Mouse (Mus musculus) frontal cortex, postnatal 14 days (tissue): ENCODE measurements around the gene Sbno2.

ENCODE experiments used
- DNase-seq, 2 experiments: peaks; one replicate each; pipeline ENCODE4 v3.0.0; 2022; ENCODE audit warnings: low spot score in 2 of 2

The Sbno2 gene

GRCm38 (mm10) chr10:80036832-80037231, 68.5 kb downstream of the Sbno2 start:
- DNase-seq = no peak

DNA sequence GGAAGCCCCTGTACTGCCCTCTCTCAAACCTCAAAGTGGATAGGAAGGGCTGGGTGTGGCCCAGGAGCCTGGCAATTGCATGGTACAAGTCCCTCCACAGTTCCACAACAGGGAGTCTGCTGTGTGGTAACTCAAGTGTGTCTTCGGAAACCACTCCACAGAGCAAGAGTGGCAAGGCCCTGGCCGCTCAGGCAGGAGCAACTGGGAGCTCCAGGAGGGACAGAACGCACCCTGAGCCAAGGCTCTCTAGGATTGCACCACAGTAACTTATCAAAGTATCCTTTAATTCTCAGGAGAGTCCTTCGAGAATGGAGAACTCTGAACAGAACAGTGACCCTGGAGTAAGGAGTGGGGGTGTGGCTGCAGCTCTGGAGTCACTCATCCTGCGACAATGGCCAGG, 69.7 kb downstream of the Sbno2 start:
- no peak for DNase-seq

GRCm38 (mm10) chr10:80035148-80035547, 70.2 kb downstream of the Sbno2 start:
- no peak for DNase-seq

DNA sequence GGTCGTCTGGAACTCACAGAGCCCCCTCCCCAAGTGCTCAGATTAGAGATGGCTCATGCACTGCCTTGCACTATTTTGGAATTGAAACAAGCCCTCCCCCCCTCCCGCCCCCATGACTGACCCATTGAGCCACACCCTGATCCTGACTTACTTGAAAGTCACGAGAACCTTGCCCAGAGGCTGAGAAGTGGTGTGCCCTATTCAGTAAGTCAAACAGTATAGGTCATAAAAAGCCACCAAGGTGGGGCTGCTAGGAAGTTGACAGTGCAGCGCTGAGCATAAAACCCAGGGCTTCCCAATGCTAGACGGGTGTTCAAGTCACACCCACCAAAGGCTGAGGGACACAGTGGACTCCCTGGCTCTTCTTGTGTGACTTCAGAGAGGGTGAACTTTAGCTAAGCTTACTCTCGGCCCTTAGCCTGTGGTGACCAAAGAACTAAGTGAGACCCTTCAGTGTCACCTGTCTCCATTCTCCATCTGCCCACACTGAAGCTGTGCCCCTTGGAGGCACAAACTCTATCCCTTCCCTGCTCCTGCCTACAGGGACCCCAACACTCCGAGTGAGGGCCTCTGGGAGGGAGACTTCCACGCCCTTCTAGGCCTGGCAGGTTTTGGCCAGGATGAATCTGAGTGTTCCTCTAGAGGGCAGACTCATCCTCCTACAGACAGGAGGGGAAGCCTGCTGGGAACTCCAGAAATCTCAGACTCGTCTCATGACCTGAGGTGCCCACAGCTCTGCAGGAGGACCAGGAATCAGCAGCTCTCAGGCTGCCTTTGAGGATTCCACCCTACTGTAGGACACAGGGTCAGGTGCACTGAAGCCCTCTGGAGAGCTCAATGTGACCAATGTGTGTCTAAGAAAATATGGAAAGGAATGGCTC, 71.6 kb downstream of the Sbno2 start:
- DNase-seq = no peak

- DNase-seq = no peak
These were observed 72.4 kb downstream of the Sbno2 start for GRCm38 (mm10) chr10:80032799-80033480.

DNA sequence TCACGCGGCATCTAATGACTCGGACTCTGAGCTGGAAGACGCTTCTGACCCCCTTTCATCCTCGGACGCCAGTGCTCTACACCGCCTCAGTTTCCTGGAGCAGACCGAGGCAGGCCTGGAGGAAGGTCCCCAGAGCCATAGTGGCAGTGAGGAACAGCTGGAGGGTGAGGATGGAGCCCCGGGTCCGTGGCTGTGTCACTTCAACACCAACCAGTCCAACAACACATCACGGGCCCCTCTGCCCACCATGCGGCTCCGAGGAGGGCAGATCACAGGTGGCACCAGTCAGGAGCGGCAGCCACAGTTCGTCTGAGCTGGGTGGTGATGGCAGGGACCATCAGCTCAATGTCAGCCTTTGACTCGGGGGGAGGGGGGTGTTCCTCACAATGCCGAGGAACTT, 74.6 kb downstream of the Sbno2 start:
- DNase-seq = no peak

DNA sequence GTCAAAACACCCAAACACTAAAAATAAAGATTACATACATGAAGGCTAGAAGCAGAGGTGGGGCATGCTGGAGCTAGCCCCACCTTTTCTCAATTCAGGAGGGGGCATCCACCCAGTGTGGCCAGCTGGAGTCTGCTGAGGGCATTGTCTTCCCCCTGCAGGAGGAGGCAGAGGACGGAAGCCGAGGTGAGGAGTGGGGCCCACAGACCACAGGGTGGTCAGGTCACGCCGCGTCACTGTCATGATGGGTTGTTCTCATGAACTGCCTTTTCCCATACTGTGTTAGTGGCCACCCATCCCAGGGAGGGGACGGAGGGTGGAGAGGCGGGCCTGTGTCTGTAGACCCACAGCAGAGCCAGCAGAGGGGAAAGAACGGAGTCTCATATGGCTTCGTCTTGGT, 75.2 kb downstream of the Sbno2 start:
- no peak for DNase-seq

GRCm38 (mm10) chr10:80028521-80028846, 76.9 kb downstream of the Sbno2 start:
- DNase-seq = no peak

DNA sequence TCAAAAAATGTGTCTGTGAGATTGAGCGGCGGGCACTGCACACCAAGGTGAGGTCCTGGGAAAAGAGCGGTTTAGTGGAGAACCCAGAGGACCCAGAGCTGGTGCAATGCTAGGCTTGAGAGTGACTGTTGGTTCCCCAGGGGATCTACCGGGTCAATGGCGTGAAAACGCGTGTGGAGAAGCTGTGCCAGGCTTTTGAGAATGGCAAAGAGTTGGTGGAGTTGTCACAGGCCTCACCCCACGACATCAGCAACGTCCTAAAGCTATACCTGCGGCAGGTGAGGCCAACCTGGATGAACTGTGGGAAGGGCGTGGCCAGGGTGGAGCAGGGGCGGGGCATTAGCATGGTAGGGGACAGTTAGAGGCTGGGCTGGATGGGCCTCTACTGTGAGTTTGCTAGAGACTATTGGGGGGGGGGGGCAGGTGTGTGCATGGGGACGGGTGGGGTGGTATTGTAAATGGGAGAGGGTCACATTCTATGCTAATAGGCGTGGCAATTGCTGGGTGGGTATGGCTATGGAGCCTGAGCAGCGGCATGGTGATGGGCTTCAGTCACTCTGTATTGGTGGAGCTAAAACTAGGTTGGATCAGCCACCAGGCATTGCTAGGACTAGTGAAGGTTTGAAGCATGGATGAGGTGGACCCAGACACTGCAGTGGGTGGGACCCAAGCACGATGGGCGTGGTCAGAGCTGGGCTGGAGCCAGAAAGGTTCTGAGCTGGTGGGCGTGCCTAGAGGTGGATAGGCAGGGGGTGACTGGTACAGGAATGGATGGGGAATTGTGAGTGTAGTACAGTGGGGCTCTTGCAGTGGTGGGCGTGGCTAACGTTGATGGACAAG, 77.5 kb downstream of the Sbno2 start:
- DNase-seq = no peak

- no peak for DNase-seq
These were observed 79.5 kb downstream of the Sbno2 start for GRCm38 (mm10) chr10:80025889-80026288.

DNA sequence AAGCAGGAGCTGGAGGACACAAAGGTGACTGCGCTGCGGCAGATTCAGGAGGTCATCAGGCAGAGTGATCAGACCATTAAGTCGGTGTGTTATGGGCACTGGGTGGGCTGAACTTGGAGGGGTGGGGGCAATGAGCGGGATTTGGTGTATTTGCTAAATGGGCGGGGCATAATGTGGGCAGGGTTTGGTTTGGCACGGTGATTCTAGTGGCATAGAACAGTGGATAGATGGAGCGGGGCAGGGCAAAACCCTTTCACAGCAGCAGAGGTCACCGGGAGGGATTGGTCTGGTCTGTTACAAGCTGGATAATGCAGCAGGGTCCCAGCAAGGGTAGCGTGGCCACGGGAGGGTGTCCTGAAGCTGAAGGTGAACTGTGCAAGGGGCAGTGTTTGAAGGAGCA, 79.9 kb downstream of the Sbno2 start:
- no peak for DNase-seq

GRCm38 (mm10) chr10:80025044-80025347, 80.4 kb downstream of the Sbno2 start:
- DNase-seq = no peak

DNA sequence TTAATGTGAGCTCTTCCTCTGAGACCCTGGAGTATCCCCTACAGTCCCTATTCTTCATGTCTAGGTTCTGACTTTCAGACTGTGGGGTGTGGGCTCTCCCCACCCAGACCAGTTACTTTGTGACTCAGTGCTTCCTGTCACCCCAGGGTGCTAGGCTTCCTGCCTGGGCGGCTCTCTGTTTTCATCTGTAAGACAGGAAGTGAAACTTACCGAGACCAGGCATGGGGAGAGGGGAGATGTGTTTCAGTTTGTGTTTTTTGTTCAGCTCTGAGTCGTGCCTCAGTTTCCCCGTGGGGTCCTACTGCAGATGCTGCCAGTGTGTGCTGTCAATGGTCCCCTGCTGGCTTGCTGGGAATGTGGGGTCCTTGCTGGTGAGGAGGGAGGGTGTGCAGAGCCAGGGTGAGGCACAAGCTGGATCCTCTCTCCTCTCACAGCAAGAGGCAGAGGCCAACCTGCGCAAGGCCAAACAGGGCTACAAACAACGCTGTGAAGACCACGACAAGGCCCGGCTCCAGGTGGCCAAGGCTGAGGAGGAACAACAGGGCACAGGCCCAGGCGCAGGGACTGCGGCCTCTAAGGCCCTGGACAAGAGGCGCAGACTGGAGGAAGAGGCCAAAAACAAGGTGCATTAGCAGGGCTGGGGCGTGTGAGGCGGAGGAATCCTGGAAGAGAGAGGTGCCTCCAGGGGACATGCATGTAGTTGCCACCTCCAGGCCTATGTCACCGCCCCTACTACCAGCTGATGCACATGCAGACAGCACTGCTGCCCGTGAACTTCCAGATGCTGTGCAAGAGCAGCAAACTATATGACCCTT, 80.9 kb downstream of the Sbno2 start:
- DNase-seq = no peak

DNA sequence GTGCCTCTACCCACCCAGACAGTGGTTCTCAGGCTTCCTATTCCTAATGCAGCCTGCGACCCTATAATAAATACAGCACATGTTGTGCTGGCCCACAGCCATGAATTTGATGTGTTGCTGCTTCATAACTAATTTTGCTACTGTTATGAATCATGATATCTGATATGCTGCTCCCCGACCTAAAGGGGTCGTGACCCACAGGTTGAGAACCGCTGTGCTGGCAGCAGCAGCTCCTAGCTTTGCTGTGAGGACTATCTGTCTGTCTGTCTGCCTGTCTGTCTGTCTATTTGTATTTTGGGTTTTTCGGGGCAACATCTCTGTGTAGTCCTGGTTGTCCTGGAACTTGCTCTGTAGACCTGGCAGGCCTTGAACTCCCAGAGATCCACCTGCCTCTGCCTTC, 81.6 kb downstream of the Sbno2 start:
- DNase-seq = no peak

- DNase-seq = no peak
These were observed 82.6 kb downstream of the Sbno2 start for GRCm38 (mm10) chr10:80022806-80023205.

GRCm38 (mm10) chr10:80022164-80022563, 83.2 kb downstream of the Sbno2 start:
- no peak for DNase-seq

- no peak for DNase-seq
These were observed 84.1 kb downstream of the Sbno2 start for GRCm38 (mm10) chr10:80021320-80021641.

DNA sequence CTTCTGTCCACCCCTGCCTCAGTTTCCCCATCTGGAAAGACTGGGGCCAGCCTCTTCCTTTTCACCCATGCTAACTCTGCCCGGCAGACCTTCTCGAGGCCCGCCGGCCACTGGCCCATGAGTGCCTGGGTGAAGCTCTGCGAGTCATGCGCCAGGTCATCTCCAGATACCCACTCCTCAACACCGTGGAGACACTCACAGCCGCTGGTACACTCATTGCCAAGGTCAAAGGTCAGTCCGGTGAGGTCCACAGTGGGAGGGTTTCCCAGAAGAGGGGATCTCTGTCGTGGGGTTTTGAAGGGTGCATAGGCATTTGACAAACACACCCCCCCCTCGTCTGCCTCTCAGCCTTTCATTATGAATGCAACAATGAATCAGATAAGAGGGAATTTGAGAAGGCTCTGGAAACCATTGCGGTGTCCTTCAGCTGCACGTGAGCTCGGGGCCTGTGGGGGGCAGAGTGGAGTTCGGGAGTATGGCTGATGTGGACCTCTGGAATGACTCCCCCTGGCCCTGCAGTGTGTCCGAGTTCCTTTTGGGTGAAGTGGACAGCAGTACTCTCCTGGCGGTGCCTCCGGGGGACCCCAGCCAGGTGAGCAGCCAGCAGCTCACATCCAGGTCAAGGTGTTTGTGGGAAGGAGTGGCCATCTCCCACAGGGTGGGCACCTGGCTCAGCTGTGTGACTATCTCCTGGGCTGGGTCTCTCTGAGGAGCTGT, 84.6 kb downstream of the Sbno2 start:
- DNase-seq = no peak

DNA sequence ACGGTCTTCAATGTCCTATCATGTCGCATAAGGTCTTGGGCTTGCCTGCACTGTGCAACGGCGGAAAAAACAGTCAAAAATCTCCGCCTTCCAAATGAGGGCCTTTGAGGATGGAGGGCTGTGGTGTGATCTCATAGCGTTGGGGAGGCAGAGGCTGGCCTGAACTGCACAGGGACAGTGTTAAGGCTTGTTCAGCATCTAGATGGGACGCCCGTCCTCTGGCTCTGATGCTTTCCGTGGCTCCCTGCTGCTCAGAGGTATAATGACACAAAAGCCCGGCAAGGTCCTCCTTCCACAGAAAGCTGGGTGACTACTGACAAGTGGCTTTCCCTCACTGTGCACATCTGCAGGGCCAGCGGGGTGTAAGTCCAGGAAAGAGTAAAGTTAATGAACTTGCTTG, 85.2 kb downstream of the Sbno2 start:
- no peak for DNase-seq

GRCm38 (mm10) chr10:80019471-80020131, 85.8 kb downstream of the Sbno2 start:
- DNase-seq = no peak
